Mouse (Mus musculus): ENCODE measurements around the gene Fosl1. TPM values are rescaled to one million over a fixed set of nuclear protein-coding genes. Genes with fewer than 3 reads are reported as not detected.
A peak's percentile ranks its signal among the peaks of the same experiment; 100 is the strongest.

Gene Fosl1
- polyA plus RNA-seq, 1 experiment from 2014 or later = 0.59 TPM

- no peaks in the 10 kb centered on the region; the same call in 1 of the 2 replicates for H3K9me3 ChIP-seq
- H3K27me3 ChIP-seq = peaks cover 83% of the 10 kb centered on the region
- H3K36me3 ChIP-seq = no peaks in the 10 kb centered on the region
- H3K4me2 ChIP-seq = peak overlapping the region; percentile 90
- 8% methylated on average over 32 of the region's 36 CpGs for WGBS
- ATAC-seq (ENCODE audit: low read depth) = peak; percentile 18; the same call in 1 of the 2 replicates
- H3K27ac ChIP-seq (replicated peaks) = no peak overlapping the region
- H3K4me1 ChIP-seq (replicated peaks) = peaks cover 18% of the 10 kb centered on the region
- H3K9ac ChIP-seq = peak overlapping the region; percentile 57; the same call in 1 of the 2 replicates
- H3K4me3 ChIP-seq = peak overlapping the region; percentile 51
These were observed 1.2 kb downstream of the Fosl1 start for GRCm38 (mm10) chr19:5448354-5449150.

- no peaks in the 10 kb centered on the region; the same call in 1 of the 2 replicates for H3K9me3 ChIP-seq
- ATAC-seq (ENCODE audit: low read depth) = no peak
- H3K27me3 ChIP-seq = peaks cover 72% of the 10 kb centered on the region
- H3K9ac ChIP-seq = no peak overlapping the region
- no peak overlapping the region for H3K27ac ChIP-seq (replicated peaks)
- WGBS = 77% methylated on average over 3 of the region's 3 CpGs
- no peak overlapping the region for H3K4me2 ChIP-seq
- no peak overlapping the region for H3K4me3 ChIP-seq
- peaks cover 28% of the 10 kb centered on the region for H3K4me1 ChIP-seq (replicated peaks)
- peaks cover 10% of the 10 kb centered on the region for H3K36me3 ChIP-seq
These were observed 2.3 kb downstream of the Fosl1 start for GRCm38 (mm10) chr19:5449673-5450072.

- 79% methylated on average over 6 of the region's 6 CpGs for WGBS
- H3K27me3 ChIP-seq = peaks cover 51% of the 10 kb centered on the region
- no peak for ATAC-seq (ENCODE audit: low read depth)
These were observed 4.4 kb downstream of the Fosl1 start for GRCm38 (mm10) chr19:5451766-5452165.

GRCm38 (mm10) chr19:5455037-5455436, 7.7 kb downstream of the Fosl1 start:
- 84% methylated on average over 12 of the region's 12 CpGs for WGBS
- peaks cover 31% of the 10 kb centered on the region for H3K27me3 ChIP-seq
- peak overlapping the region; percentile 92 for H3K9ac ChIP-seq
- H3K4me1 ChIP-seq (replicated peaks) = peaks cover 45% of the 10 kb centered on the region
- H3K36me3 ChIP-seq = peaks cover 10% of the 10 kb centered on the region
- no peak for ATAC-seq (ENCODE audit: low read depth)
- H3K4me3 ChIP-seq = peak overlapping the region; percentile 76
- no peaks in the 10 kb centered on the region for H3K9me3 ChIP-seq
- peak overlapping the region; percentile 98 for H3K4me2 ChIP-seq
- no peak overlapping the region for H3K27ac ChIP-seq (replicated peaks)

More at GRCm38 (mm10) chr19:5451766-5452165, 4.4 kb downstream of the Fosl1 start:
- H3K9me3 ChIP-seq = no peaks in the 10 kb centered on the region; the same call in 1 of the 2 replicates
- peaks cover 10% of the 10 kb centered on the region for H3K36me3 ChIP-seq
- H3K4me2 ChIP-seq = no peak overlapping the region
- peaks cover 48% of the 10 kb centered on the region for H3K4me1 ChIP-seq (replicated peaks)
- no peak overlapping the region for H3K9ac ChIP-seq
- H3K4me3 ChIP-seq = no peak overlapping the region
- no peak overlapping the region for H3K27ac ChIP-seq (replicated peaks)

GRCm38 (mm10) chr19:5455568-5455967, 8.2 kb downstream of the Fosl1 start:
- Histone ChIP-seq H3K27ac (replicated peaks) (0 out of 2 replicates have a peak overlapping the region, but pooled peaks have one; percentile 23), H3K27me3 (peaks cover 26% of the 10 kb centered on the region), H3K4me3 (peak overlapping the region; percentile 76), H3K4me1 (replicated peaks) (peaks cover 46% of the 10 kb centered on the region), H3K4me2 (peak overlapping the region; percentile 98), H3K9ac (peak overlapping the region; percentile 92), H3K9me3 (no peaks in the 10 kb centered on the region), H3K36me3 (peaks cover 10% of the 10 kb centered on the region)
- 63% methylated on average over 8 of the region's 8 CpGs for WGBS
- no peak for ATAC-seq (ENCODE audit: low read depth)

- no peak for ATAC-seq (ENCODE audit: low read depth)
- Histone ChIP-seq H3K27me3 (peaks cover 18% of the 10 kb centered on the region), H3K9me3 (no peaks in the 10 kb centered on the region), H3K36me3 (peaks cover 10% of the 10 kb centered on the region), H3K4me3 (peak overlapping the region; percentile 76), H3K4me1 (replicated peaks) (peaks cover 53% of the 10 kb centered on the region), H3K27ac (replicated peaks) (peak overlapping the region; percentile 97), H3K4me2 (peak overlapping the region; percentile 98), H3K9ac (peak overlapping the region; percentile 92)
- WGBS = 3% methylated on average over 26 of the region's 26 CpGs
These were observed 9.0 kb downstream of the Fosl1 start for GRCm38 (mm10) chr19:5456241-5456921.

GRCm38 (mm10) chr19:5456922-5457745, 9.8 kb downstream of the Fosl1 start:
- H3K4me2 ChIP-seq = peak overlapping the region; percentile 98
- peaks cover 59% of the 10 kb centered on the region for H3K4me1 ChIP-seq (replicated peaks)
- peak overlapping the region; percentile 92 for H3K9ac ChIP-seq
- WGBS = under 1% methylated on average over 63 of the region's 70 CpGs
- peaks cover 13% of the 10 kb centered on the region; the same call in 1 of the 2 replicates for H3K27me3 ChIP-seq
- peak overlapping the region; percentile 97 for H3K27ac ChIP-seq (replicated peaks)
- ATAC-seq (ENCODE audit: low read depth) = peak; percentile 90
- H3K9me3 ChIP-seq = no peaks in the 10 kb centered on the region
- H3K4me3 ChIP-seq = peak overlapping the region; percentile 76
- H3K36me3 ChIP-seq = peaks cover 10% of the 10 kb centered on the region

GRCm38 (mm10) chr19:5457746-5458442, 10.5 kb downstream of the Fosl1 start, which contains the start of gene Ccdc85b:
Ccdc85b (minus strand) TSS chr19:5457894.
- Histone ChIP-seq H3K27ac (replicated peaks) (peak within 1 kb of the TSS; percentile 97), H3K9me3 (no peaks in the 10 kb centered on the region), H3K36me3 (peaks cover 18% of the 10 kb centered on the region), H3K9ac (peak within 1 kb of the TSS; percentile 92), H3K4me1 (replicated peaks) (peaks cover 59% of the 10 kb centered on the region), H3K4me3 (peak within 1 kb of the TSS; percentile 76), H3K27me3 (peaks cover 13% of the 10 kb centered on the region; the same call in 1 of the 2 replicates), H3K4me2 (peak within 1 kb of the TSS; percentile 98)
- WGBS = 21% methylated on average over 14 of the region's 14 CpGs
- ATAC-seq (ENCODE audit: low read depth) = no peak; the same call in 1 of the 2 replicates

GRCm38 (mm10) chr19:5459019-5459418, 11.7 kb downstream of the Fosl1 start:
- Histone ChIP-seq H3K4me1 (replicated peaks) (peaks cover 60% of the 10 kb centered on the region), H3K4me3 (no peak overlapping the region), H3K9me3 (no peaks in the 10 kb centered on the region), H3K4me2 (no peak overlapping the region), H3K27ac (replicated peaks) (no peak overlapping the region), H3K36me3 (peaks cover 23% of the 10 kb centered on the region), H3K9ac (no peak overlapping the region), H3K27me3 (peaks cover 13% of the 10 kb centered on the region; the same call in 1 of the 2 replicates)
- no peak for ATAC-seq (ENCODE audit: low read depth)
- 76% methylated on average over 7 of the region's 7 CpGs for WGBS

- peaks cover 60% of the 10 kb centered on the region for H3K4me1 ChIP-seq (replicated peaks)
- H3K27ac ChIP-seq (replicated peaks) = peak overlapping the region; percentile 70
- 21% methylated on average over 3 of the region's 3 CpGs for WGBS
- H3K4me2 ChIP-seq = peak overlapping the region; percentile 99
- H3K36me3 ChIP-seq = peaks cover 21% of the 10 kb centered on the region
- H3K4me3 ChIP-seq = peak overlapping the region; percentile 80
- peaks cover 13% of the 10 kb centered on the region; the same call in 1 of the 2 replicates for H3K27me3 ChIP-seq
- ATAC-seq (ENCODE audit: low read depth) = no peak
- no peaks in the 10 kb centered on the region for H3K9me3 ChIP-seq
- H3K9ac ChIP-seq = peak overlapping the region; percentile 78
These were observed 12.5 kb downstream of the Fosl1 start for GRCm38 (mm10) chr19:5459896-5460295.

- Histone ChIP-seq H3K27me3 (peaks cover 13% of the 10 kb centered on the region; the same call in 1 of the 2 replicates), H3K4me3 (peak within 1 kb of the TSS; percentile 80), H3K9ac (peak within 1 kb of the TSS; percentile 78), H3K4me2 (peak within 1 kb of the TSS; percentile 99), H3K27ac (replicated peaks) (peak within 1 kb of the TSS; percentile 70), H3K36me3 (peaks cover 27% of the 10 kb centered on the region), H3K9me3 (no peaks in the 10 kb centered on the region), H3K4me1 (replicated peaks) (peaks cover 59% of the 10 kb centered on the region)
- under 1% methylated on average over 32 of the region's 32 CpGs for WGBS
- ATAC-seq (ENCODE audit: low read depth) = peak; percentile 47
These were observed 13.1 kb downstream of the Fosl1 start, which contains the start of gene Fibp for GRCm38 (mm10) chr19:5460465-5460911. Fibp (plus strand) TSS chr19:5460615.

Measured in neural tube, embryonic 13.5 days (tissue).